Mouse (Mus musculus) Patski (cell line): Measurements from ENCODE around the gene Tbcb. TPM values are rescaled to one million over a fixed set of nuclear protein-coding genes. Genes with fewer than 3 reads are reported as not detected.
"Not testable (repeated sequence)": the region's sequence is repeated elsewhere in the genome, so short reads cannot be mapped to it uniquely, and the experiment has no call there.

Experiments used
- ATAC-seq: fragments of 100-300 bp; one replicate; pipeline ENCODE4 v1.8.0; 2021
- CTCF ChIA-PET: fragments of 350-600 bp; sonication (Branson Sonifier 250); formaldehyde crosslinking; loops from one replicate; lab custom pipeline; 2022; ENCODE audit warnings: inconsistent platforms; lab: Charles Lee
- POLR2A ChIA-PET: fragments of 350-600 bp; sonication (Branson Sonifier 250); formaldehyde crosslinking; loops from one replicate; lab custom pipeline; 2022; ENCODE audit warnings: antibody characterized with exemption, inconsistent platforms; lab: Charles Lee
- DNase-seq: peaks from one replicate; pipeline ENCODE4 v3.0.0-alpha.2; 2011; ENCODE audit warnings: low read depth, low spot score
- H3K27me3 ChIP-seq: fragments of 371-371 bp; one replicate; pipeline ENCODE4 v1.5.1; 2021
- CTCF ChIP-seq: fragments of 100-300 bp; IDR thresholded peaks from one replicate; pipeline ENCODE4 v1.5.1; 2021
- in situ Hi-C: fragments of 300-500 bp; cut with MboI; formaldehyde crosslinking; loops from 3 replicates; pipeline ENCODE4 v1.11.1; 2018; ENCODE audit warnings: low pct_unique_long_range_greater_than_20kb, mixed read lengths
- polyA plus RNA-seq: library from polyadenylated mRNA; unstranded; gene quantifications from one replicate; pipeline ENCODE4 v1.2.3, GENCODE M21; 2021

Tbcb gene
- polyA plus RNA-seq, 1 experiment from 2014 or later = 87.4 TPM

- POLR2A ChIA-PET = no interaction called here
- ATAC-seq (no peak), DNase-seq (no peak)
- no peak for TF ChIP-seq CTCF
- in situ Hi-C loops = no loop called here
- H3K27me3 ChIP-seq = no peaks in the 10 kb centered on the region
- CTCF ChIA-PET = interaction anchor here (1.6 kb wide), 1 partner anchor 9 kb away, joined by 4 read pairs; no protein-coding TSS in a partner anchor
Measured at GRCm38 (mm10) chr7:30265531-30265930, 33.5 kb upstream of the Tbcb start.

GRCm38 (mm10) chr7:30265041-30265440, 33.0 kb upstream of the Tbcb start:
- in situ Hi-C loops = no loop called here
- ChIA-PET POLR2A (no interaction called here), CTCF (interaction anchor here (1.6 kb wide), 1 partner anchor 10 kb away, joined by 4 read pairs; no protein-coding TSS in a partner anchor)

GRCm38 (mm10) chr7:30251956-30252954, 20.2 kb upstream of the Tbcb start:
- in situ Hi-C loops = no loop called here
- no peaks in the 10 kb centered on the region for H3K27me3 ChIP-seq
- ChIA-PET POLR2A (no interaction called here), CTCF (interaction anchor here (1.7 kb wide), 1 partner anchor 22 kb away, joined by 4 read pairs; no protein-coding TSS in a partner anchor)
- no peak for TF ChIP-seq CTCF
- ATAC-seq = no peak
- no peak for DNase-seq

More at GRCm38 (mm10) chr7:30265041-30265440, 33.0 kb upstream of the Tbcb start:
- no peak for DNase-seq
- ATAC-seq = no peak
- no peaks in the 10 kb centered on the region for H3K27me3 ChIP-seq
- no peak for TF ChIP-seq CTCF

GRCm38 (mm10) chr7:30237374-30237773, 5.3 kb upstream of the Tbcb start:
- CTCF ChIA-PET = interaction anchor here (1.4 kb wide), 1 partner anchor 26 kb away, joined by 3 read pairs; no protein-coding TSS in a partner anchor

GRCm38 (mm10) chr7:30235625-30236024, 3.6 kb upstream of the Tbcb start, which contains the start of gene Ovol3:
TSS of gene Ovol3 (minus strand) at chr7:30235725.
- DNase-seq (no peak), ATAC-seq (no peak)
- in situ Hi-C loops = no loop called here
- TF ChIP-seq CTCF = no peak
- ChIA-PET CTCF (no interaction called here), POLR2A (no interaction called here)
- H3K27me3 ChIP-seq = no peaks in the 10 kb centered on the region

More at GRCm38 (mm10) chr7:30237374-30237773, 5.3 kb upstream of the Tbcb start:
- H3K27me3 ChIP-seq, POLR2A ChIA-PET, ATAC-seq, DNase-seq, in situ Hi-C loops: not testable (repeated sequence)

GRCm38 (mm10) chr7:30235091-30235490, 3.0 kb upstream of the Tbcb start:
- ChIA-PET CTCF (no interaction called here), POLR2A (interaction anchor here (0.7 kb wide), 1 partner anchor 52 kb away, joined by 3 read pairs; no protein-coding TSS in a partner anchor)
- H3K27me3 ChIP-seq = no peaks in the 10 kb centered on the region
- no peak for TF ChIP-seq CTCF
- ATAC-seq = no peak
- in situ Hi-C loops = no loop called here
- no peak for DNase-seq

GRCm38 (mm10) chr7:30234276-30234858, 2.3 kb upstream of the Tbcb start:
- no peak for ATAC-seq
- CTCF ChIA-PET = no interaction called here
- TF ChIP-seq CTCF = no peak

GRCm38 (mm10) chr7:30233387-30233786, 1.3 kb upstream of the Tbcb start:
- ATAC-seq (no peak), DNase-seq (no peak)
- no peaks in the 10 kb centered on the region for H3K27me3 ChIP-seq
- no peak for TF ChIP-seq CTCF
- POLR2A ChIA-PET = no interaction called here
- in situ Hi-C loops = no loop called here
- CTCF ChIA-PET = interaction anchor here (1.0 to 1.7 kb wide), 2 partner anchors 26 to 68 kb away, joined by 3 to 7 read pairs; no protein-coding TSS in a partner anchor

More at GRCm38 (mm10) chr7:30234276-30234858, 2.3 kb upstream of the Tbcb start:
- POLR2A ChIA-PET = interaction anchor here (0.7 kb wide), 1 partner anchor 51 kb away, joined by 3 read pairs; no protein-coding TSS in a partner anchor
- no peak for DNase-seq
- in situ Hi-C loops = no loop called here
- no peaks in the 10 kb centered on the region for H3K27me3 ChIP-seq

GRCm38 (mm10) chr7:30232631-30233148, 618 bp upstream of the Tbcb start:
- no peaks in the 10 kb centered on the region for H3K27me3 ChIP-seq
- in situ Hi-C loops = no loop called here
- no peak for DNase-seq
- TF ChIP-seq CTCF = no peak
- CTCF ChIA-PET = interaction anchor here (1.7 kb wide), 1 partner anchor 68 kb away, joined by 7 read pairs; no protein-coding TSS in a partner anchor
- no peak for ATAC-seq
- POLR2A ChIA-PET = no interaction called here

- no peaks in the 10 kb centered on the region for H3K27me3 ChIP-seq
- ATAC-seq (no peak), DNase-seq (no peak)
- ChIA-PET CTCF (interaction anchor here (3.0 kb wide), 1 partner anchor 14 kb away, joined by 11 read pairs; no protein-coding TSS in a partner anchor), POLR2A (no interaction called here)
- TF ChIP-seq CTCF = no peak
- in situ Hi-C loops = no loop called here
Measured at GRCm38 (mm10) chr7:30231328-30231668, 774 bp downstream of the Tbcb start.
